Mouse (Mus musculus): ENCODE measurements around the gene Cox8c. TPM values are rescaled to one million over a fixed set of nuclear protein-coding genes. Genes with fewer than 3 reads are reported as not detected.

Cox8c gene
- polyA plus RNA-seq (2017; shearing (Covaris generic)) = not detected

DNA sequence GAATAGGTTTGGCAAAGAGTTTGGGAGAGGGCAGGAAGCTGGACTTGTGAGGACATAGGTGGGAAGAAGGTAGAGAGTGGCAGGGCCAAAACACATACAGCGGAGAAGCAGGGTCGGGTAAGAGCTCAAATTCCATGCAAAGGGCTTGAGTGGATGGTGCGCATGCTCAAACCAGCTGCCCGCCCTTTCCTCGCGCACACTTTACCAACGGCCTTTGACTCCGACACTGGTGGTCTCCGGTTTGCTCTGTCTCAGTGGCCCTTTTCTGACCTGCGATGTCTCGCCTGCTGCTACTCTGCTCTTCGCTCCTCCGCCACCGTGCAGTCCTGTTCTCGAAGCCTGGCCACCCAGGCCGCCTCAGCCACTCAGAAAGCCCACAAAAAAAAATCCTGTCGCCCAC is at the start of gene Cox8c:
Gene Cox8c (plus strand): TSS at position 226 of the 400 bp plus-strand sequence.

DNA sequence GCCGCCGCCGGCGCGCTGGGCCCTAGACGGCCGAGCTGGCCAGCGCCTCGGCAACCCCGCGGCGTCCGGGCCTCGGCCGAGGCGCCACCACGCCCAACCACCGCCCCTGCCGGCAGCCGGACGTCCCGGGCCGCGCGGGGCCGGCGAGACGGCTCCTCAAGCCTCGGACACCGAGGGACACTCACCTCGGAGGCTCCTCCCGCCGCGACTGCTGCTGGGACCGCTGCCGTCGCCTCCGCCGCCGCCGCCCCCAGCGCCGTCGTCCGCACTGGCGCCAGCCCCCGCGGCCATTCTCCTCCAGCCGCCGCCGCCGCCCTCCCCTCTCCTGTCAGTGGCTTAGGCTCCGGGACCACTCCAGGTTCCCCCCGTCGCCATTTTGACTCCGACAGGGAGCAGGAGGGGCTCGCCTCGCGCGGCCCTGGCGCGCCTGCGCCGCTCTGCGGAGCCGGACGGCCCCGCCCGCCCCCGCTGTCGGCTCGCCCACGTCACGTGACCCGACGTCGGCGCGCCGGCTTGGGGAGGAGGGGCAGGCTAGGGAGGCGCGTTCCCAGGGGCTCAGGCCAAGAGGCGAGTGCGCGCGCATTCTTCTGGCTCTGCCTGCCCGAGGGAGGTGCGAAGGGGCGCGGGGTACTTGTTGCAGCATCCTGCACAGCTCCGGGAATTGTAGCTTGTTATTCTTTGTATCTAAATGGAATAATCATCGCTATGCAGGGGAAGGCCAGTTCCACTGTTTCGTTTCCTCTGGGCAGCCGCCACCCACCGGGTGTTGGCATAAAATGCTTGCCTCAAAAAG is 20.9 kb upstream of the Cox8c start, which contains the start of gene Btbd7:
Gene Btbd7 (minus strand): TSS at position 441 of the 793 bp plus-strand sequence.

DNA sequence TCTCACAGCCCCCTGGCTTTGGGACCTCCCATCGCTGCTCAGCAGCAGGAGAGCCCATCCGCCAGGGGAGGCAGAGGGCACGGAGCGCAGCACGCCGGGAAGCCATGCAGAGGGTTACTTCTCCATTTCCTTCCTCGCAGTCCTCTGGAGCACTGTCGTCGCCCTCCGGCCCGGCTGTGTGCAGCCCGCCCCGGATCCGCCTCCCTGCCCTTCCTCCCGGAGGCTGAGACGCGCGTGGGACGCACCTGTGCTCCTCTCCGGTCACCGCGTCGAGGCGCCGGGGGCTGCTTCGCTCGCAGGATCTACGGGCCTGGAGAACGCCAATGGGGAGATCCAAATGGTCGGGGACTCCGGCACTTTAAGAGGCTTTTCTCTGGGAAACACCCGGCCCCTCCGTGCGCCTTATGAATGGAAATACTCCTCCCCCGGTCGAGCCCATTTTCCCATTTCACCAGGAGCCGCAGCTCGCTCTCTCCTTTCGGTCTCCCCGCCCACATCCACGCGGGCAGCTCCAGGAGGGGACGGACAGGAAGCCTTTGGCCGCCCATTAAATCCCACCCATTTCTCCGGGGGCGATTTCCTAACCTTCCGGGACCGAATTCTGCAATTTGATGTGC is 49.8 kb downstream of the Cox8c start, which contains the start of gene Unc79:
Gene Unc79 (plus strand): TSS at position 82 of the 617 bp plus-strand sequence.

Other genes with a start within 250 kb of the Cox8c start
- 25.9 TPM for gene Itpk1, start 194.4 kb upstream of the Cox8c start, polyA plus RNA-seq (2017; shearing (Covaris generic))
- 9.7 TPM for gene Moap1, start 155.7 kb upstream of the Cox8c start, polyA plus RNA-seq (2017; shearing (Covaris generic))
- 10.3 TPM for gene Tmem251, start 155.6 kb upstream of the Cox8c start, polyA plus RNA-seq (2017; shearing (Covaris generic))
- gene Gm28051, start 141.6 kb upstream of the Cox8c start, polyA plus RNA-seq (2017; shearing (Covaris generic)) = not detected
- gene Gon7, start 141.5 kb upstream of the Cox8c start, polyA plus RNA-seq (2017; shearing (Covaris generic)) = 27.5 TPM
- gene Ubr7, start 141.3 kb upstream of the Cox8c start, polyA plus RNA-seq (2017; shearing (Covaris generic)) = 36.2 TPM
- 7.6 TPM for gene Gm20604, start 140.6 kb upstream of the Cox8c start, polyA plus RNA-seq (2017; shearing (Covaris generic))
- gene Btbd7, start 20.8 kb upstream of the Cox8c start, polyA plus RNA-seq (2017; shearing (Covaris generic)) = 6.2 TPM
- gene Unc79, start 49.5 kb downstream of the Cox8c start, polyA plus RNA-seq (2017; shearing (Covaris generic)) = 0.51 TPM

Measured in CD4-positive, CD25-positive, alpha-beta regulatory T cell, adult 9 weeks (primary cell).